Mouse (Mus musculus) stomach, embryonic 16.5 days (tissue): ENCODE data around the gene Tle3. TPM values are rescaled to one million over a fixed set of nuclear protein-coding genes. Genes with fewer than 3 reads are reported as not detected.

Experiments
- ATAC-seq: fragments of 200-750 bp; cut with Nextera tagmentation; 2 replicates; pipeline ENCODE4 v1.8.0; 2017; ENCODE audit warnings: moderate number of reproducible peaks, moderate TSS enrichment; ENCODE audit not compliant: insufficient read depth, low FRiP score
- H3K27ac ChIP-seq: fragments of 300-500 bp; sonication (generic); 2 replicates; pipeline ENCODE4 v1.5.1; 2014; ENCODE audit warnings: low read length
- H3K27me3 ChIP-seq: fragments of 300-500 bp; sonication (generic); 2 replicates; pipeline ENCODE4 v1.6.1; 2014; ENCODE audit warnings: low read length, control low read depth, mixed read lengths; ENCODE audit not compliant: control insufficient read depth, insufficient read depth
- H3K36me3 ChIP-seq: fragments of 300-500 bp; sonication (generic); 2 replicates; pipeline ENCODE4 v1.6.1; 2014; ENCODE audit warnings: low read length; ENCODE audit not compliant: control insufficient read depth, insufficient read depth
- H3K4me1 ChIP-seq: fragments of 300-500 bp; sonication (generic); 2 replicates; pipeline ENCODE4 v1.6.1; 2014; ENCODE audit warnings: low read length, control low read depth, mixed read lengths; ENCODE audit not compliant: control insufficient read depth, insufficient read depth
- H3K4me2 ChIP-seq: fragments of 300-500 bp; sonication (generic); 2 replicates; pipeline ENCODE4 v1.6.1; 2014; ENCODE audit warnings: low read depth, low read length, mixed read lengths
- H3K4me3 ChIP-seq: fragments of 300-500 bp; sonication (generic); replicated peaks from 2 replicates; pipeline ENCODE4 v1.5.1; 2014; ENCODE audit warnings: mild to moderate bottlenecking, low read length
- H3K9ac ChIP-seq: fragments of 300-500 bp; sonication (generic); 2 replicates; pipeline ENCODE4 v1.6.1; 2014; ENCODE audit warnings: low read length
- H3K9me3 ChIP-seq: fragments of 300-500 bp; sonication (generic); replicated peaks from 2 replicates; pipeline ENCODE4 v1.6.1; 2016; ENCODE audit warnings: low read length, control low read depth; ENCODE audit not compliant: control insufficient read depth
- WGBS: fragments of 180-500 bp; shearing (Covaris S2); extraction: QIAGEN DNeasy Blood & Tissue Kit; methylation state at CpG from one replicate; pipeline ENCODE4 v1.1.7; 2014; 5-methylcytosine and 5-hydroxymethylcytosine counted together
- polyA plus RNA-seq: library from polyadenylated mRNA; unstranded; fragments of >200 nt; fragmentation: Nextera tagmentation; extraction: Ambion mirVana; gene quantifications from 2 replicates; pipeline ENCODE4 v1.2.1, GENCODE M21; 2015

Tle3 gene
- polyA plus RNA-seq, 1 experiment from 2014 or later, result 20.2 TPM

DNA sequence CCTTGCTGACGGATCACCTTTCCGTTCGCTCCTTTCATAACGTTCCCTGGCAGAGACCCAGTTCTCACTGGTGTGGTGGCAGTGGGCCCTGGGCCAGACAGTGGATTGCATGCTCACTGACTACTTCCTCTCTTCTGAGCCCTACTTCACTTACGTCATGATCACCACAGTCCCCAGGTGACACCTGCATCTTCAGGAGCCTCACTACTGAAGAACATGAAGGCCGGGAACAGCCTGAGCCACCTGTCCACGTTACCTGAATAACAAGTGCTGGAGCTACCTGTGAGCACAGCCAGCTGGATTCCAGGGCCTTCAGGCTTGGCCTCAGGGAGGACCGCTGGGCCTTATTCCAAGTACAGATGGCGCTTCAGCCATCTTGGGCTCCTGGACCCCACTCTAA, 24.1 kb upstream of the Tle3 start:
- H3K9ac ChIP-seq, result no peak overlapping the region
- H3K4me2 ChIP-seq, result no peak overlapping the region
- no peaks in the 10 kb centered on the region for H3K36me3 ChIP-seq
- no peak overlapping the region for H3K27ac ChIP-seq
- no peaks in the 10 kb centered on the region for H3K9me3 ChIP-seq
- no peaks in the 10 kb centered on the region; the same call in 1 of the 2 replicates for H3K4me1 ChIP-seq
- whole genome bisulfite sequencing, result 80% methylated on average over 9 of the region's 9 CpGs
- no peak for ATAC-seq
- no peak overlapping the region for H3K4me3 ChIP-seq
- no peaks in the 10 kb centered on the region for H3K27me3 ChIP-seq

DNA sequence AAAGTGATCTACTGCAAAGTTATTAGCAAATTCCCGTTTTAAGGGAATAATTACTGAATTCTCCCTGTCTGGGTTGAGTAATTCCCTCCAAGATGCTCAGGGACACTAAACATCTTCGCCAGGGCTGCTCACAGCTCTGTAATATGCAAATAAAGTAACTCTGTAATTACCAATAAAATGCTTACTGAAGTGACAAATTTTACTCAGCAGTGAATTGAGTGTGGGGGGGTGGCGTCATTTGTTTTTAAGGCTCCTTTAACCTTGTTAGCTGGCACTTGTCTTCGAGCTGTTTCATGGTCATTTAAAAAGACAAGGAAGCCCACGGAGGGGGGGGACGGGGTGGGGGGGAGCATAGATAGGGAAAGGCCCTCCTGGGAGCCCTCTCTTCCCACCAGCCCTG, 23.6 kb upstream of the Tle3 start:
- Histone ChIP-seq H3K9ac (no peak overlapping the region), H3K36me3 (no peaks in the 10 kb centered on the region), H3K4me3 (no peak overlapping the region), H3K27ac (no peak overlapping the region), H3K4me2 (no peak overlapping the region), H3K9me3 (no peaks in the 10 kb centered on the region), H3K4me1 (no peaks in the 10 kb centered on the region; the same call in 1 of the 2 replicates), H3K27me3 (no peaks in the 10 kb centered on the region)
- 71% methylated on average over 6 of the region's 6 CpGs for WGBS
- ATAC-seq, result no peak

DNA sequence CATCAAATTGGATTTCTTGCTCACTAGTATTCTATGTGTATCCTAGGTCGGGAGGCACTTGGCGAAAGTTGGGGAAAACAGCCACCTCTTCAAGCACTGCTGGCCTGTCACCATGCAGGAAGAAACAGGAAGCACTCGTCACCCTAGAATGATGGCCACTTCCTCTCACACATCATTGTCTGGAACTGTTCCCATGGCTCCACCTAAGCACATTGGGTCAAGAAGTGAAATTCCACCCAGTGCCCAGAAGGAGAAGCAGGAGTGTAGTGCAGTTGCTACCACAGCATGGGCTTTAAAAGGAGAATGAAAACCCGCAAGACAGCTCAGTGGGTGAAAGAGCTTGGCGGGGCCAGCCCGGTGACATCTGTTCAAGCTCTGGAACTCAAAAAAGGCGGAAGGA, 22.5 kb upstream of the Tle3 start:
- WGBS, result 81% methylated on average over 7 of the region's 7 CpGs
- H3K27me3 ChIP-seq, result no peaks in the 10 kb centered on the region
- no peaks in the 10 kb centered on the region for H3K36me3 ChIP-seq
- no peaks in the 10 kb centered on the region for H3K9me3 ChIP-seq
- no peak overlapping the region for H3K4me2 ChIP-seq
- ATAC-seq, result no peak
- H3K4me1 ChIP-seq, result no peaks in the 10 kb centered on the region; the same call in 1 of the 2 replicates
- no peak overlapping the region for H3K27ac ChIP-seq
- no peak overlapping the region for H3K9ac ChIP-seq
- H3K4me3 ChIP-seq, result no peak overlapping the region

DNA sequence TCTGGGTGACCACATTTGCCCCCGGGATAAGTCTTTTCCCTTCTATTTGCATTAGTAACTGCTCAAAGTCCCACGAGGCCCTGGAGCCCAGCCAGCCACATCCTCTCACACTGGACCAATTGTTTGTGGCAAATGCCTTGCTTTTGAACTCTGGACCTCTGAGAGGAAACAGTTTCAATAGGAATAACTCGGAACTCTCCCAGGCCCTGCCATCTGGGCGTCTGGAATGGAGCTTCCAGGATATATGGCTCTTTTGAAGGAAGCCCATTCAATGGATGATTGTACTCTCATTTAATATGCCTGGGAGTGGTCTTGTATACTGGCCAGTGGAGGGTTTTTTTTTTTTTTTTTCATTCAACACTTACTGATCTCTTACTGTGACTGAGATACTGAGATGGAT, 21.0 kb upstream of the Tle3 start:
- WGBS, result 22% methylated on average over 4 of the region's 4 CpGs
- no peak overlapping the region for H3K9ac ChIP-seq
- no peaks in the 10 kb centered on the region for H3K27me3 ChIP-seq
- H3K36me3 ChIP-seq, result no peaks in the 10 kb centered on the region
- 0 out of 2 replicates have a peak overlapping the region, but pooled peaks have one; percentile 2 for H3K27ac ChIP-seq
- no peaks in the 10 kb centered on the region; the same call in 1 of the 2 replicates for H3K4me1 ChIP-seq
- H3K4me2 ChIP-seq, result no peak overlapping the region
- no peaks in the 10 kb centered on the region for H3K9me3 ChIP-seq
- peak; percentile 73 for ATAC-seq
- H3K4me3 ChIP-seq, result no peak overlapping the region

GRCm38 (mm10) chr9:61358933-61359332, 13.2 kb upstream of the Tle3 start:
- no peak for ATAC-seq
- peaks cover 13% of the 10 kb centered on the region for H3K4me1 ChIP-seq
- no peak overlapping the region for H3K4me3 ChIP-seq
- WGBS, result 51% methylated on average over 4 of the region's 4 CpGs
- H3K36me3 ChIP-seq, result no peaks in the 10 kb centered on the region
- no peak overlapping the region for H3K27ac ChIP-seq
- H3K4me2 ChIP-seq, result no peak overlapping the region
- H3K9ac ChIP-seq, result no peak overlapping the region
- no peaks in the 10 kb centered on the region for H3K9me3 ChIP-seq
- H3K27me3 ChIP-seq, result no peaks in the 10 kb centered on the region

GRCm38 (mm10) chr9:61359741-61360140, 12.4 kb upstream of the Tle3 start:
- Histone ChIP-seq H3K4me1 (peaks cover 13% of the 10 kb centered on the region), H3K27ac (no peak overlapping the region), H3K9ac (no peak overlapping the region), H3K27me3 (peaks cover 1% of the 10 kb centered on the region; the same call in 1 of the 2 replicates), H3K36me3 (no peaks in the 10 kb centered on the region), H3K4me3 (no peak overlapping the region), H3K9me3 (no peaks in the 10 kb centered on the region), H3K4me2 (no peak overlapping the region)
- 83% methylated on average over 3 of the region's 3 CpGs for WGBS
- ATAC-seq, result no peak

- Histone ChIP-seq H3K4me2 (no peak overlapping the region), H3K9me3 (no peaks in the 10 kb centered on the region), H3K4me1 (peaks cover 13% of the 10 kb centered on the region), H3K36me3 (no peaks in the 10 kb centered on the region), H3K9ac (no peak overlapping the region), H3K4me3 (no peak overlapping the region), H3K27me3 (peaks cover 4% of the 10 kb centered on the region; the same call in 1 of the 2 replicates), H3K27ac (no peak overlapping the region)
- 89% methylated on average over 8 of the region's 8 CpGs for WGBS
- no peak for ATAC-seq
These were observed 12.0 kb upstream of the Tle3 start for GRCm38 (mm10) chr9:61360163-61360562.

DNA sequence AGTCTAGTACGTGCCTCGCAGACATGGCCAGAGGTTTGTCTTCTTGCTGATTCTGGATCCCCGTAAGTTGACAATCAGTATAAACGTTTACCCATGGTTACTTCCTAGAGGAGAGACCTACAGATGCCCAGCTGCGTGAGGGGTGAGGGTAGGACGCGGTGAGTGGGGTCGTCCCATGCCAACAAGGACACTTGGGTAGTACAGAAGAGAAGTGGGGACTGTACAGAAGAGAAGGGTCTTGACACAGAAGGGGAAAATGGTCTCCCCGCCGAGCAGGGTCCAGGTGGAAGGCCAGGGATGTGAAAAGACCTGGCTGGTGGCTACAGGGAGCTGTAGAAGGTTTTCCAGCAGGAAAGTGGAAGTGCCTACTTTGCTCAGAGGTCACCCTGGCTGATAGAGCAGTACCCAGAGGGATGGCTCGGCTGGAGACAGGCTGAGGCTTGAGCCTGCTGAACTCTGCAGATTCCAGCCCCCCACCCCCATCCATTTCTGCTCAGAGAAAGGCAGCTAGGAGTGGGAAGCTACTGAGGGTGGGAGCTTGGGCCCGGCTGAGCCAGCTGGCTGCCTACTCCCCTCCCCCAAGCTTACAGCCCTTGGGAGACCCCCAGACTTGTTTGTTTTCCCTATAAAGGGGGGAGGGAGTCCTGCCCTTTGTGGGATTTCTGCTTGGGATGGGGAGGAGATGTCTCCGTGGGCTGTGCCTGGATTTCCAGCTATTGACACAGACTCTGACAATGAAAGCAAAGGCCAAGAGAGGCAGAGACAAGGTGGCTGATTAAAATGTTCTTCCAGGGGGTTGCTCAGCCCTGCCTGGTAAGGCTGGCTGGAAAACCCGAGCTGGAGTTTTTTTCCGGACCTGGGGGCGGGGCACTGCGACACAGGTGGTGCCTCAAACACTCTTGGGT, 11.2 kb upstream of the Tle3 start:
- Histone ChIP-seq H3K4me2 (peak overlapping the region; percentile 25), H3K27me3 (peaks cover 6% of the 10 kb centered on the region; the same call in 1 of the 2 replicates), H3K4me1 (peaks cover 13% of the 10 kb centered on the region), H3K9ac (peak overlapping the region; percentile 33), H3K27ac (0 out of 2 replicates have a peak overlapping the region, but pooled peaks have one; percentile 44), H3K9me3 (no peaks in the 10 kb centered on the region), H3K4me3 (peak overlapping the region; percentile 12; the same call in 1 of the 2 replicates), H3K36me3 (no peaks in the 10 kb centered on the region)
- ATAC-seq, result peak; percentile 85; the same call in 1 of the 2 replicates
- WGBS, result 31% methylated on average over 17 of the region's 17 CpGs

- H3K9me3 ChIP-seq, result no peaks in the 10 kb centered on the region
- H3K4me1 ChIP-seq, result peaks cover 23% of the 10 kb centered on the region
- peaks cover 9% of the 10 kb centered on the region; the same call in 1 of the 2 replicates for H3K27me3 ChIP-seq
- no peak overlapping the region for H3K9ac ChIP-seq
- no peak for ATAC-seq
- no peak overlapping the region for H3K4me2 ChIP-seq
- 57% methylated on average over 9 of the region's 9 CpGs for WGBS
- no peak overlapping the region for H3K27ac ChIP-seq
- H3K4me3 ChIP-seq, result no peak overlapping the region
- no peaks in the 10 kb centered on the region for H3K36me3 ChIP-seq
These were observed 9.0 kb upstream of the Tle3 start for GRCm38 (mm10) chr9:61363194-61363593.
